Mouse (Mus musculus): Measurements from ENCODE around the gene Gm20431.
A peak's percentile ranks its signal among the peaks of the same experiment; 100 is the strongest.

The Gm20431 gene

GRCm38 (mm10) chr2:167688498-167689451 lies 27.5 kb upstream of the Gm20431 start, which contains the start of gene Cebpb:
Gene Cebpb, plus strand, starts transcription at chr2:167688915.
- peak; percentile 85 for DNase-seq (ENCODE audit: low spot score)

GRCm38 (mm10) chr2:167688126-167688497 lies 26.8 kb upstream of the Gm20431 start:
- no peak for DNase-seq (ENCODE audit: low spot score)

- DNase-seq (ENCODE audit: low spot score), result no peak
Measured at GRCm38 (mm10) chr2:167687651-167688101, 26.4 kb upstream of the Gm20431 start.

- DNase-seq (ENCODE audit: low spot score), result no peak
Measured at GRCm38 (mm10) chr2:167687250-167687586, 25.9 kb upstream of the Gm20431 start.

- no peak for DNase-seq (ENCODE audit: low spot score)
Measured at GRCm38 (mm10) chr2:167686382-167687249, 25.3 kb upstream of the Gm20431 start.

GRCm38 (mm10) chr2:167685865-167686264 lies 24.6 kb upstream of the Gm20431 start:
- no peak for DNase-seq (ENCODE audit: low spot score)

GRCm38 (mm10) chr2:167685137-167685536 lies 23.8 kb upstream of the Gm20431 start:
- peak; percentile 98 for DNase-seq (ENCODE audit: low spot score)

- no peak for DNase-seq (ENCODE audit: low spot score)
Measured at GRCm38 (mm10) chr2:167683721-167684120, 22.4 kb upstream of the Gm20431 start.

- no peak for DNase-seq (ENCODE audit: low spot score)
Measured at GRCm38 (mm10) chr2:167680657-167681056, 19.4 kb upstream of the Gm20431 start.

- DNase-seq (ENCODE audit: low spot score), result peak; percentile 87
Measured at GRCm38 (mm10) chr2:167679902-167680430, 18.7 kb upstream of the Gm20431 start.

- no peak for DNase-seq (ENCODE audit: low spot score)
Measured at GRCm38 (mm10) chr2:167678600-167678999, 17.3 kb upstream of the Gm20431 start.

- DNase-seq (ENCODE audit: low spot score), result no peak
Measured at GRCm38 (mm10) chr2:167675120-167675909, 14.0 kb upstream of the Gm20431 start.

GRCm38 (mm10) chr2:167672212-167672685 lies 11.0 kb upstream of the Gm20431 start:
- no peak for DNase-seq (ENCODE audit: low spot score)

- no peak for DNase-seq (ENCODE audit: low spot score)
Measured at GRCm38 (mm10) chr2:167671101-167671633, 9.9 kb upstream of the Gm20431 start.

GRCm38 (mm10) chr2:167669398-167669797 lies 8.1 kb upstream of the Gm20431 start:
- no peak for DNase-seq (ENCODE audit: low spot score)

GRCm38 (mm10) chr2:167668426-167668825 lies 7.1 kb upstream of the Gm20431 start:
- no peak for DNase-seq (ENCODE audit: low spot score)

GRCm38 (mm10) chr2:167665972-167666713 lies 4.8 kb upstream of the Gm20431 start:
- no peak for DNase-seq (ENCODE audit: low spot score)

GRCm38 (mm10) chr2:167662713-167663112 lies 1.4 kb upstream of the Gm20431 start:
- no peak for DNase-seq (ENCODE audit: low spot score)

GRCm38 (mm10) chr2:167660611-167660971 lies 705 bp downstream of the Gm20431 start:
- DNase-seq (ENCODE audit: low spot score), result no peak

GRCm38 (mm10) chr2:167659847-167660610 lies 1.3 kb downstream of the Gm20431 start:
- peak; percentile 52 for DNase-seq (ENCODE audit: low spot score)

Data from ovary, postnatal 14 days (tissue).